Mouse (Mus musculus) bone marrow macrophage, adult 2 months (primary cell): ENCODE data around the gene Rtf2. TPM values are rescaled to one million over a fixed set of nuclear protein-coding genes. Genes with fewer than 3 reads are reported as not detected.
A peak's percentile ranks its signal among the peaks of the same experiment; 100 is the strongest.

ENCODE experiments used
- H3K27ac ChIP-seq: 2 replicates; pipeline ENCODE4 v1.5.1; 2012; ENCODE audit warnings: low read depth, low read length; ENCODE audit not compliant: insufficient read depth
- H3K4me1 ChIP-seq: 2 replicates; pipeline ENCODE4 v1.6.1; 2012; ENCODE audit warnings: low read length; ENCODE audit not compliant: control insufficient read depth, insufficient read depth
- H3K4me3 ChIP-seq: 2 replicates; pipeline ENCODE4 v1.5.1; 2012; ENCODE audit warnings: mild to moderate bottlenecking, low read length, moderate library complexity; ENCODE audit not compliant: insufficient read depth
- CTCF ChIP-seq: IDR thresholded peaks from 2 replicates; pipeline ENCODE4 v1.5.1; 2012; ENCODE audit warnings: low read depth, mild to moderate bottlenecking, low read length, moderate library complexity
- POLR2A ChIP-seq: IDR thresholded peaks from 2 replicates; pipeline ENCODE4 v1.6.1; 2012; ENCODE audit warnings: mild to moderate bottlenecking, low read depth, low read length, borderline replicate concordance
- polyA plus RNA-seq: library from polyadenylated mRNA; stranded (reverse); fragments of >200 nt; gene quantifications from 2 replicates; pipeline ENCODE4 v1.2.4, GENCODE M21; 2012; ENCODE audit not compliant: missing spikeins, insufficient read depth, insufficient read length

The Rtf2 gene
- polyA plus RNA-seq, 1 experiment: 111 TPM

DNA sequence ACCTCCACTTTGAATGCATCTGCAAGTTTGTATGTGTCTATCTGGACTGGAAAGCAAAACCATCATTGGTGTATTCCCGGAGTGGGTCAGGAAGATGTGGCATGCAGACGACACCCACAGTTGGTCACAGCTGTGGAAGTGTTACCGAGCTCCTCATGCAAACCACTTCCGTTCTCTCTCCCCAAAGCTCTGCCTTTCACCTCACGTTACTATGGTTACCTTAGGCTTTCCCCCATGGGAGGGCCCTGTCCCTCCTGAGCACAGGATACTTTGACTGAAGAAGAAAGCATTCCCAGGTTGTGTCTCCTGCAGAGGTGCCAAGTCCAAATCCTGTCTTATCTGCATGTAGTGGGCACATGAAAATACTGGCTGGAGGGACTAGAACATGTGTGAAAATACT, 6.6 kb upstream of the Rtf2 start:
- Histone ChIP-seq H3K4me3 (no peak overlapping the region), H3K27ac (no peak overlapping the region), H3K4me1 (peaks cover 24% of the 10 kb centered on the region)
- TF ChIP-seq CTCF: no peak

DNA sequence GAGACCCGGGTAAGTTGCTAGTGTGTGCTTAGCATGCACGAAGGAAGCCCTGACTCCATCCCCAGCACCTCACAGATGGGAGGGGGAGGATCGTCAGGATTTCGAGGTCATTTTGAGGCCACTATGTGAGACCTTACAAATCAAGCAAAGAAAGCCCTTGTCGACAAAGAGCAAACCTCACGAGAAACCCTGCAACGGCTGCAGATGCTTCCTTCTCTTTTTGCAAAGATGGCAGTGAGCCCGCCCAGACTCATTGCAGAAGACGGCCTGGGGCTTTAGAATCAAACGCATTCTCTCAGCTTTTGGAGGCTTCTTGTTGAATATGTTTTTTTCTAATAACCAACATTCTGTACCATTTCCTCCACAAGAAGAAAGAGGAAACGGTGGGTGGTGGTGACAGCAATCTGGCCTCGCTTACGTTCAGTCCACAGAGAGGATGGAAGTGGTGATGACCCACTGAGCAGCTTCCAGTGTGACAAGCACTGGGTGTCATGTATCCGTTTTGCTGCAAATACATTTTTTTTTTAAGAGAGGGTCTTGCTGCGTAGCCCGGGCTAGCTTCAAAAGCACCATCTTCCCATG, 2.9 kb upstream of the Rtf2 start:
- no peak for TF ChIP-seq POLR2A
- TF ChIP-seq CTCF: no peak
- Histone ChIP-seq H3K4me3 (peak overlapping the region; percentile 2; the same call in 1 of the 2 replicates), H3K4me1 (peaks cover 38% of the 10 kb centered on the region), H3K27ac (peak overlapping the region; percentile 66)

DNA sequence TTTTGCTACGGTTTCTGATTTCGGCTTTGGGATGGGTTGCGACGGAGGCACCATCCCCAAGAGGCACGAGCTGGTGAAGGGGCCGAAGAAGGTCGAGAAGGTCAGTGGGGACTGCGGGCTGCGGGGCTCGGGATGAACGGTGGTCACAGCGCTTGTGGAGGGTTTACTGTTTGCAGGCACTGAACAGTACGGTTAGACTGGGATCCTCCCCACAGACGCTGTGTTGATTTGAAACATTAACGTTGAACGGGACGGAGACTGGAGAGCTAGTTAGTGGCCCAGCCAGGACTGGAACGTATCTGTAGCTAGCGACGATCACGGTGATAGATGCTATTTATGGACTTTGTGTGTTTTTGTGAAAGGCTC, 267 bp downstream of the Rtf2 start:
- Histone ChIP-seq H3K4me3 (peak overlapping the region; percentile 76), H3K4me1 (peaks cover 38% of the 10 kb centered on the region), H3K27ac (peak overlapping the region; percentile 64)
- TF ChIP-seq CTCF: no peak
- TF ChIP-seq POLR2A: no peak

- Histone ChIP-seq H3K27ac (peak overlapping the region; percentile 64), H3K4me1 (peaks cover 34% of the 10 kb centered on the region), H3K4me3 (peak overlapping the region; percentile 76)
- no peak for TF ChIP-seq POLR2A
- no peak for TF ChIP-seq CTCF
Observed at GRCm38 (mm10) chr2:172441176-172441575, 820 bp downstream of the Rtf2 start.

- Histone ChIP-seq H3K27ac (no peak overlapping the region), H3K4me3 (no peak overlapping the region)
- TF ChIP-seq CTCF (no peak), POLR2A (no peak)
Observed at GRCm38 (mm10) chr2:172445617-172446016, 5.3 kb downstream of the Rtf2 start.

GRCm38 (mm10) chr2:172447317-172447716, 7.0 kb downstream of the Rtf2 start:
- Histone ChIP-seq H3K4me1 (no peaks in the 10 kb centered on the region), H3K27ac (no peak overlapping the region), H3K4me3 (no peak overlapping the region)
- TF ChIP-seq CTCF (peak; percentile 47), POLR2A (no peak)

More at GRCm38 (mm10) chr2:172445617-172446016, 5.3 kb downstream of the Rtf2 start:
- H3K4me1 ChIP-seq: peaks cover 7% of the 10 kb centered on the region

DNA sequence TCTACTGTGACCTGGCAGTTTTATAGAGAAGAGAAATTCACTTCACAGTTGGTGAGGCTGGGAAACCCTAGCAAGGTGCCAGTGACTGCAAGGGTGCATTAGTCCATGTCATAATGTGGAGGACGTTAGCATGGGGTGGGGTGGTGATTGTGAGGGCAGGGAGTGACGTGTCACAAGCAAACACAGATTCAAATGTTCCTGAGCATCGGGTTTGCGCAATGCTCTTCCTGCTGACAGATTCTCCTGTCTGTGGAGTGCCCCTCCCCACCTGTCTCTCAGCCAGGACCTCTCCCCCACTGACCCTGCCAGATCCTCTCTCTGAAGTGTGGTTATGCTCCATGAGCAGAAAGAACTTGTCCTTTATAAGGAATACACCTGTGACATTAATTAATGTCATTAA, 8.0 kb downstream of the Rtf2 start:
- H3K4me3 ChIP-seq: no peak overlapping the region
- no peak for TF ChIP-seq POLR2A
- H3K27ac ChIP-seq: no peak overlapping the region
- H3K4me1 ChIP-seq: no peaks in the 10 kb centered on the region

DNA sequence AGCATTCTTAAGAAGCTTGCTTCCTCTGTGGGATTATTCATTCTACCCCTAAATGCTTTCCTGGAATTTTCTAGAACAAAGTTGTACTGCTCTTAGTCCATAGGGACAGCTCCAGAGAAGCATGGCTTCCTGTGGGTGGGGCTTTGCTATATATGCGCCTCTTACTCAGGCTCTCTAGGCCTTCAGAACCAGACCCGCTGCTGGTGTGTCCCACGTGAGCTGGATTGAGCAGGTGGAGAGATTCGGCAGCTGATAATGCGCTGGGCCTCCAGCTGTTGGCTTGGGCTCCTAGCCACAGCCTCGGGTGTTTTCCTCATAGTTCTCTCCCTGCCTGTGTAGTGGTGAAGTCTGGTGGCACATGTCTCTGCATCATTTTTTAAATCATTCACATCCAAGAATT, 10.3 kb downstream of the Rtf2 start:
- no peak overlapping the region for H3K4me3 ChIP-seq
- TF ChIP-seq CTCF (no peak), POLR2A (no peak)
- no peaks in the 10 kb centered on the region for H3K4me1 ChIP-seq
- H3K27ac ChIP-seq: no peak overlapping the region

DNA sequence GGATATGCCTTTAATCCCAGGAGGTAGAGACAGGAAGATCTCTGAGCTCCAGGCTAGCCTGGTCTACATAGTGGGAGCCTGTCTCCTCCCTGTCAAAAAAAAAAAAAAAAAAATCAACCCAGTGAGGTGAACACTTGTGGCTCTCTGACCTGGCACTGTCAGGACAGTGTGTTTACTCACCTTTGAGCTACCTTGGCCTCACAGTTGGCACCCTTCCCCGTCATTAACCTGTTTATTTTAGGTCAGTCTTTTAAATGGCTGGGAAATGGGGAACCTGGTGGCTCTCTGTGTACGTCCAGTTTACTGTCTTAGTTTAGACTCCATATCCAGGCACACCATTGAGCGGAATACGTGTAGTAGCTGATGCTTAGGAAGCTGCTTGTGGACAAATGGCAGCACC, 11.7 kb downstream of the Rtf2 start:
- Histone ChIP-seq H3K27ac (no peak overlapping the region), H3K4me3 (no peak overlapping the region), H3K4me1 (no peaks in the 10 kb centered on the region)
- TF ChIP-seq POLR2A: no peak
- TF ChIP-seq CTCF: no peak

DNA sequence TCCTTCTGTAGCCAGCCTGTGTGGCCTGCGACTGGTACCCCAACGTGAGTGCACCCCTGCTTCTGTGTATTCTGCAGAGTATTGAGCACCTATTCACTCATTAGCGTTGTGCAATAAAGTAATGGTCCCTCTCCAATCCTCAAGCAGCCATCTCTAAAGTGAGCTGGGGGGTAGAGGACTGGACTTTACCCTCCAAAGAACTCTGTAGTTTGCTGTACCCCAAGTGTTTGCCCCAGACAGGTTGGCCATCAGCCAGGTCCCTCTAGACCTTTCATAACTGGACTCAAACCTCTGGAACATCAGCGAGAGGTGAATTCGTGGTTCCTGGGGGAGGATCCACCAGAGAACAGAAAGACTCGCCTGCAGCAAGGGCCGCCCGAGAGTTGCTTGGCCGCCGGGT, 12.1 kb downstream of the Rtf2 start:
- Histone ChIP-seq H3K4me3 (no peak overlapping the region), H3K27ac (no peak overlapping the region), H3K4me1 (no peaks in the 10 kb centered on the region)
- TF ChIP-seq POLR2A (no peak), CTCF (no peak)

GRCm38 (mm10) chr2:172458496-172458895, 18.1 kb downstream of the Rtf2 start, which contains the start of gene Gcnt7:
Gene Gcnt7 (minus strand): TSS chr2:172458596.
- Histone ChIP-seq H3K4me3 (no peak within 1 kb of the TSS), H3K27ac (no peak within 1 kb of the TSS), H3K4me1 (no peaks in the 10 kb centered on the region)
- TF ChIP-seq POLR2A (no peak), CTCF (no peak)
